Mouse (Mus musculus): ENCODE results near the gene Rab44. TPM values are rescaled to one million over a fixed set of nuclear protein-coding genes. Genes with fewer than 3 reads are reported as not detected.

The Rab44 gene
- polyA plus RNA-seq, 1 experiment, result 1.0 TPM

DNA sequence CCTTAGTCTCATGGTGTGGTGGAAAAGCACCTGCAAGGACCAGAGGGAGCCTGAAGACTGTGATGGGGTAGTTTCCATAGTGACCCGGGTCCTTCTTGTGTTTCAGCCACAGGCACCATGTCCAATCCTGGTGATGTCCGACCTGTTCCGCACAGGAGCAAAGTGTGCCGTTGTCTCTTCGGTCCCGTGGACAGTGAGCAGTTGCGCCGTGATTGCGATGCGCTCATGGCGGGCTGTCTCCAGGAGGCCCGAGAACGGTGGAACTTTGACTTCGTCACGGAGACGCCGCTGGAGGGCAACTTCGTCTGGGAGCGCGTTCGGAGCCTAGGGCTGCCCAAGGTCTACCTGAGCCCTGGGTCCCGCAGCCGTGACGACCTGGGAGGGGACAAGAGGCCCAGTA lies 15.7 kb upstream of the Rab44 start:
- TF ChIP-seq GATA1 (IDR thresholded peaks at IDR 0.05; ENCODE audit: low read length), result no peak

DNA sequence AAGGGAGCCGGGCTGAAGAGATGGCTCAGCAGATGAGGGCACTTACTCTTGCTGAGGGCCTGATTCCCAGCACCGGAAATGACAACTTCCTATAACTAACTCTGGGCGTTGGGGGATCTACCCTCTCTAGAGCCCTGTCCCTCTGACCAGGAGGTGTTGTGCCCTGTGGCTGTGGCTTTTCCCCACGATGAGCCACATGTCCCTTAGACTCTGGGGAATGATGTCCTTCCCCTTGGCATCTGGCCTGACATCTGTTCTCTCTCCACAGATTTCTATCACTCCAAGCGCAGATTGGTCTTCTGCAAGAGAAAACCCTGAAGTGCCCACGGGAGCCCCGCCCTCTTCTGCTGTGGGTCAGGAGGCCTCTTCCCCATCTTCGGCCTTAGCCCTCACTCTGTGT lies 14.9 kb upstream of the Rab44 start:
- no peak for TF ChIP-seq GATA1 (IDR thresholded peaks at IDR 0.05; ENCODE audit: low read length)

DNA sequence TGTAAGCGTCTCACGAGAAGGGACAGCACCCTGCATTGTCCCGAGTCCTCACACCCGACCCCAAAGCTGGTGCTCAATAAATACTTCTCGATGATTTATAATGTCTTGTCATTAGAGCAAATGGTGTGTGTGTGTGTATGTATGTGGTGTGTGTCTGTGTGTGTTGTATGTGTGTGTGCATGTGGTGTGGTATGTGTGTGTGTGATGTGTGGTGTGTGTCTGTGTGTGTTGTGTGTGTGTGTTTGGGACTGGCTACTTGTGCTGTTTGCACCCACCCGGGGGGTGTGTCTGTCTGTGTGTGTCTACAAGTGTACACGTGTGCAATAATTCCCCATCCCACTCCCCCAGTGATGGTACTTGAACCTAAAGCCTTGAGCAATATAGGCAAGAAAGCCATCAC lies 13.3 kb upstream of the Rab44 start:
- no peak for TF ChIP-seq GATA1 (IDR thresholded peaks at IDR 0.05; ENCODE audit: low read length)

DNA sequence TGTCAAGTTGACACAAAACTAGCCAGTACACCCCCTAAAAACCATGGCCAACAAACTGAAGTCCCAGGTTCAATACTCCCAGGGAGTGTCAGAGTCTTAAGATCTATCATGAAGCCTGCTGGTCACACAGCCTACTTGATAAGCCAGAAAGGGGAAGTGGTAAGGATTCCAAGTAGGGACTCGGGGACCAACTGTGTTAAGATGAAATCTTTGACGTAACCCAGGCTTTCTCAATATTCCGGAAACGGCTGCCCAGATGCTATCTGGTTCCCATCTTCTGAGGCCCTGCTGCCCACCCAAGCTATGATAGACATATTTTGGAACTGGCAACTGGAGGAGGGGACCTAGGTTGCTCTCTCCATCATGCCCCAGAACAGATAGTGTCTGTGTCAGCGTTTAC lies 2.6 kb upstream of the Rab44 start:
- TF ChIP-seq GATA1 (IDR thresholded peaks at IDR 0.05; ENCODE audit: low read length), result peak; percentile 93

DNA sequence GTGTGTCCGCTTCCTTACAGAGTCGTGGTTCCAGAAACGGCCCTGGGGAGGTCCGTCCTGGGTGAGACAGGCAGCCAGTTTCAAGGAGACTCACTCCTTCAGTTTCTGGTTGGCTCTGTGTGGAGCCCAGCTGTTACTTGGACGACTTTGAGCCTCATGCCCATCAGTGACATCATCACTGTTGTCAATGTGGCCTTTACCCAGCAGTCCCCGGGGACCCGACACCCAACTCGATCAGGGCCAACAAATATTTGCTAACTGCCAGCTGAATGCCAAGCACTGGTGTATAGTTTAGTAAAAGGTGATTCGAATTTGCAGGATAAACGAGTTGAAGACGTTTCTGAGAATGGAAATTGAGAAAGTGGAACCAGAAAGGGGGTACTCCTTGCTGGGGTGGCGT lies 2.1 kb downstream of the Rab44 start:
- TF ChIP-seq GATA1 (IDR thresholded peaks at IDR 0.05; ENCODE audit: low read length), result no peak

DNA sequence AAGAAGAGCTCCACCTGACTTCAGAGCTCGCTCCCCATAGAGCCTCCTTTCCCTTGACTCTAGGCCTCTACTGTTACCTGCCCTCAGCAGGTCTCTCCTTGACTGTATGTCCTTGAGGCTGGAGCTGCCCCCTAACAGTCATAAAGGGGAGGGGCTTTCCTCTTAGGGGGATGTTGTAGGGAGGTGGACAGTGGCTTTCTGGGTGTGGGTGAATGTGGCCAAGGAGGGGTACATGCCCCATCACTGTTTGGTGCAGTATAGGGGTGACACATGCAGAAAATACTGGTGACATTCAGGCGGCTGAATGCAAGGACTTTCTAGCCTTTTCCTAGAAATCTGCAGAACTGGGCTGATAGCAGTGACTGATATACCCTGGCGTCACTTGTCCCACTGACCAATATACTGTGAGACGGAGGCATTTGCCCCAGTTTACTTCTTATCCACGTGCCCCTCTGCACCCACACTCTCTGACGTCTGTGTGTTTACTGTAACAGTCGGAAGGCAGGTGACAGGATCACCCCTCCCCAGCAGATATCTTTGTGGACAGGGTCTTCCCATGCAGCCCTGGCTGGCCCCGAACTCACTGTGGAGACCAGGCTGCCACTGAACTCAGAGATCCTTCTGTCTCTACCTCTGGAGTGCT lies 3.2 kb downstream of the Rab44 start:
- TF ChIP-seq GATA1 (IDR thresholded peaks at IDR 0.05; ENCODE audit: low read length), result no peak

DNA sequence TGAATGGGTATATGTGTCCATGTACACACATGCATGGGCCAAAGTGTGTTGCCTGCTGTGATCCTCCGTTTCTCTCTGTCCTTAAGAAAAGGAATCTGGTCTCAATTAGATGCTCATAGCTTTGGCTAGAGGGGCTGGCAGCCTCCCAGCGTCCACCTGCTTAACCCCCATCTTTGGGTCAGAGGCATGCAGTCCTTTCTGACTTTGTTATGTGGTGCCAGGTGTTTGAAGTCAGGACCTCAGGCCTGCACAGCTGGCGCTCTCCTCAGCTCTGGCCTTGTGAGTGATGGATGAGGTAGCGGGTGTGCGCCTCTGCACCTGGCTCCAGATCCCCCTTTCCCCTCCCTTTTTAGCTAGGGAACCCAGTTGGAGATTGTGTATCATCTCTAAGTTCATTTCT lies 4.1 kb downstream of the Rab44 start:
- TF ChIP-seq GATA1 (IDR thresholded peaks at IDR 0.05; ENCODE audit: low read length), result no peak

DNA sequence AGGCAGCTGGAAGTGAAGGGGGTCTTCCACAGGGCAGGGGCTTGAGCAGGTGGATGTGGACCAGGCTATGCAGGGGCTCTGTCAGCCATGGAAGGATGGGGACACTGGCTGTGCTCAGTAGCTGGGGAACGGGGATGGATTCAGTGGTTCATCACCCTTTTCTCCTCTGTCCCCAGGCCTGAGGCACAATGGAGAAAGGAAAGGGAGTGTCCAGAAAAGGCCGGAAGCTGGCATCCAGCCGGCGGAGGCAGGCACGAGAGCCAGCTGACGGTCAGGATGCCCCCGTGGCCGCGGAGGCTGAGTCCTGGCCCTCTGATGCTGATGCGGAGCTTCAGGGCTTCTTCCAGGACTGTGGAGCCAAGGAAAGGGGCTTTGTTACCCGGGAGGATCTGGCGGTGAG lies 6.7 kb downstream of the Rab44 start:
- TF ChIP-seq GATA1 (IDR thresholded peaks at IDR 0.05; ENCODE audit: low read length), result no peak

DNA sequence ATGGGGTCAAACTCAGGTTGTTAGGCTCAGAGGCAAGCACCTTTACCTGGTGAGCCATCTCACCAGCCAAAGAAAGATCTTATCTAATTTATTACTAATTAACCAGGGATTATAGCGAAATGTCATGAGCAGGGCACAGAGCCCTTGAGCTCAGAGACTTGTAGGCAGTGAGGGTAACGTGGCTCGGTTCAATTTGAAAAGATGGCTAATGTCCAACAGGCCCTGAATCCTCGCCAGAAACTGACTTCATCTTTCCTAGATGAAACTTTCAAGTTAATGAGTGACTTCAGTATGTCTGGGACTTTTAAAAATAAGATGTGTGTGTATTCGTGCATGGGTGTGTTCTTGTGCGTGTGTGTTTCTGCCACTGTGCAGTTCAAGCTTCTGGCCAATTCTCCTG lies 8.9 kb downstream of the Rab44 start:
- TF ChIP-seq GATA1 (IDR thresholded peaks at IDR 0.05; ENCODE audit: low read length), result no peak

DNA sequence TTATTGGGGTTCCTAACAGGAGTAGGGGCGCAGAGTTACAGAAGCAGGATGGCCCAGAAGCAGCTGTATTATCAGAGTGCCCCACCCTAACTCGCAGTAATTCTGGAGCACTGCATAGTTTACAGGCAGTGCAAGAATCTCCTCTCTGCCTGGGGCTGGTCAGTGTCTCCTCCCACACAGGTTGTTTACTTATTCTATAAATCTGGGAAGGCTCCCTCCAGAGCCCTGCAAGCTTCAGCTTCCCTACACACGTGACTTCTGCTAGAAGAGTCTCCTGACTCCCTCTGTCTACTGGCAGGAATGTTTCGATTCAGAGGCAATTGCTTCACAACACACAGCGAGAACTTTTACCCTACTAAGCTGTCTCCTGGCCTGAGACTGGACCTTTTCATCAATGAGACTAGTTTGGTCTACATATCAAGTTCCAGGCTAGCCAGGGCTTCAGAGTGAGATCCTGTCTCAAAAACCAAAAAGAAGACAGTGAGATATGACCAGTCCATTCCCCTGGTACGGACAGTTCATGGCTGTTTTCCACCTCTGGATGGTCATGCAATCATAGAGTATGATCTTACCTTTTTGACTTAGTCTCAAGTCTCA lies 9.7 kb downstream of the Rab44 start:
- no peak for TF ChIP-seq GATA1 (IDR thresholded peaks at IDR 0.05; ENCODE audit: low read length)

DNA sequence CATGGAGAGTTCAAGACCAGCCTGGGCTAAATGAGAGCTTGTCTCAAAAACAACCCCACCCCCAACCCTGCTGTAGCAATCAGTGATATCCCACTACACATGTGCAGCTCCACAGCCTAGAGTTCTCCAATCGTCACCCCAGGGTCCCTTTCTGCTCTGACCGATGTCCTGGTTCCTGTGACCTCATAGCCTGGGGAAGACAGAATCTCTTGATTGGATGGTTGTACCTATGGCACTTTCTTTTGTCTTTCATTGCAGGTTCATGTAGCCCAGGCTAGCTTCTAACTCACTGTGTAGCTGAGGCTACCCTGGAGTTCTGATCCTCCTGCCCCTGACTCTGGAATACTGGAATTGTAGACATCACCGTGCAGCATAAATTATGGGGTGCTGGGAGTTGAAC lies 12.6 kb downstream of the Rab44 start:
- no peak for TF ChIP-seq GATA1 (IDR thresholded peaks at IDR 0.05; ENCODE audit: low read length)

DNA sequence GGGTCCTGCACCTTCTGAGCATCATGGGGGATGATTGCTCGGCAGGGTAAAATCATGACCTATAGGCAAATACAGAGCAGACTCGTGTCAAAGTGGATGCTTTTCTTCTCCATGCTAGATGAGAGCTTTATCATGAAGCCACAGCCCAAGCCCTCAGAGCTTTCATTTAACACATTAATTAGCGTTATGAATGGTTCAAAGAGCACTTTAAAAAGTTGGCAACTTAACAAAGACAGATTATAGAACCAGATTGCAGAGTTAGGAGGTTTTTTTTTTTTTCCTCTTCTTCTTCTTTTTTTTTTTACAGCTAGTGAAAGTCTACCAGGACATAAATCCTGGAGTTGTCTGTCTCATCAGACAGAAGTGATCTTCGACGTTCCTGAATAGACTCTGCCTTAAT lies 15.4 kb downstream of the Rab44 start:
- no peak for TF ChIP-seq GATA1 (IDR thresholded peaks at IDR 0.05; ENCODE audit: low read length)

DNA sequence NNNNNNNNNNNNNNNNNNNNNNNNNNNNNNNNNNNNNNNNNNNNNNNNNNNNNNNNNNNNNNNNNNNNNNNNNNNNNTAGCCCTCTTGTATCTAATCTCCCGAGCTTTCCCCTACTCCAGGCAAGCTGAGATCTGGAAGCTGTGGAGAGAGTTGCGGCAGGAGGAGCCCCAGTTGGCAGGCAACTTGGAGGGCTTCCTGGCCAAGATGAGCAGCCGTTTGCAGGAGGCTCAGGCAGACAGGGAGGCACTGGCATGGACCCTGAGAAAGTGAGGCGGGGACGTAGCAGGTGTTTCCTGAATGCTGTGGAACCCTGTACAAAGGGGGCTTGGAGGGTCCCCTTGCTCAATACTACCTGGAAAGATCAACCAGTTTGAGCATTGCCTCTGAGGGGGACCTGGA lies 21.1 kb downstream of the Rab44 start:
- no peak for TF ChIP-seq GATA1 (IDR thresholded peaks at IDR 0.05; ENCODE audit: low read length)

DNA sequence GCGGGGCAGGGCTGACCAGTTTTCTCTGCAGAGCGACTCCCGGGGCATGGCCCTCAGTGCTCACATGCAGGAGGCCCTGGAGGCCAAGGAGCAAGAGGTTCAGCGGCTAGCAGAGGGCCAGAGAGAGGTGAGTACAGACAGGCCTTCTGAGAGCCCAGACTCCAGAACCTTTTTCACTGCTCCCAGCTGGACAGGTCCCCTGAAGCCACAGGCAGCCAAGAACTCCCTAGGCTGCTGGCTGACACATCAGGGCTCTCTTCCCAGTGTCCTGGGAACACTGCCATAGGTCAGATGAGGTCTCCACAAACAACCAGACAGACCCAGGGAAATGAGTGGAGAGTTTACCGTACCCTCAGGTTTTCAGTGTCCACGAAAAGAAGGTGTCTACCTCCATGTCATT lies 22.3 kb downstream of the Rab44 start:
- no peak for TF ChIP-seq GATA1 (IDR thresholded peaks at IDR 0.05; ENCODE audit: low read length)

DNA sequence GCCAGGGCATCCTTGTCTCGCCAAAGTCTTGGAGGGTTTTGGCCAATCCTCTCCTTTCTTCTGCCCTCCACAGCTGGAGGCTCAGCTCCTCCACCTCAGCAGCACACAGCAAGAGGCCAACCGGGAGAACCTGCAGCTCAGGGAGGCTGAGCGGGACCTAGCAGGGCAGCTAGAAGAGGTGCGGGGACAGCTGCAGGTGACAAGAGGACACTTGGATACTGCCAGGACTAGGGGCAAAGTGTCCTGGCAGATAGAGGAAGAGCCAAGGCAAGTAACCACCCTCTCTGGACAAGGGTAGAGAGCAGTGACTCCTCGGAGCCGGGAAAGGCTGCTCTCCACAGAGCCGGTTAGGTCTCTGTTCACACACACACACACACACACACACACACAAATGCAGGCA lies 24.0 kb downstream of the Rab44 start:
- no peak for TF ChIP-seq GATA1 (IDR thresholded peaks at IDR 0.05; ENCODE audit: low read length)

DNA sequence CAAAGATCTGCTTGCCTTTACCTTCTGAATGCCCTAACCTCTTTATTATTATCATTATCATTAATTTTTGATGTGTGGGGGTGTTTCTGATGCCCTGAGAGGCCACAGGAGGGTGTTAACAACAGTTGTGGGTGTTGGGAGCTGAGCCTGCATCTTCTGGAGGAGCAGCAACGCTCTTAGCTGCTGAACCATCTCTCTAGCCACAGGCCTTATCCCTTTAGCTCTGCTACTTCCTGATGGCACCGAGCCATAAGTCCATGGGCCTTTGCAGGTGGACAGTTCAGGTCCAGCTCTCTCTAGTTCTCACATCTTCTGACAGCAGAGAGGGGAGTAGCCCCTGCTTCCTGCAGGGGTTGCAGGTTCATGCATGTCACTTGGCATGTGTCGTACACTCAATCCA lies 27.6 kb downstream of the Rab44 start:
- no peak for TF ChIP-seq GATA1 (IDR thresholded peaks at IDR 0.05; ENCODE audit: low read length)

DNA sequence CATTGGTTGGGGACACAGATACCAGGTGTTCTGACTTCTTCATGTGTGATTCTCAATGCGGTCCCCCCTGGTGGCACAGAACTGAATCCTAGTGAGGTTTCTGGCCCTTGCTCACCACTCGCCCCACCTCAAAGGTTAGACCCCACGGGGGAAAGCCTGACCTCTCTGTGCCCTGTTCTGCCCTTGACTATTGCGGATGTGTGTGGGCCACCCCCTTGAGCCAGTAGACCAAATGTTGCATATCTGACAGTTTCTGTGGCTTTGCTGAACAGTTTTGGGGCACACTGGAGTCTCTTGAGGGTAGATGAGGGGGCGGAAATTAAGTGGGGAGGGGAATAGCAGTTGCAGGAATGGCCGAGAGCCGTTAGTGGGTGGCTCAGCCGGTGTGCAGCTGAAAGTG lies 29.3 kb downstream of the Rab44 start:
- TF ChIP-seq GATA1 (IDR thresholded peaks at IDR 0.05; ENCODE audit: low read length), result no peak

DNA sequence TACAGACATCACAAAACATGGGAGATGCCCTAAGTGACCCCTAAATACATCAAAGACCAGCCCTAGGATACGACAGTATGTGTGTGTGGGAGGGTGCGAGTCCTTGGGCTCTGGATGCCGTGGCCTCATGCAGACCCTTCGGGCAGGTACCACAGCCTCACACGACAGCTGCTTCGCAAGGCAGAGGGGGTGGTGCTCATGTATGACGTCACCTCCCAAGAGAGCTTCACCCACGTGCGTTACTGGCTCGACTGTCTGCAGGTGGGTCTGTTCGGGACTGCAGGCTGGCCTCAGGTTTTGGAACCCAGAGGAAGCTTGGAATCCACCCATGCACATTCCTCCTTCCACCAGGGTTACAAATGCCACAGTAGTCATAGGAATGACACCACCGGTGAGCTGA lies 31.2 kb downstream of the Rab44 start:
- TF ChIP-seq GATA1 (IDR thresholded peaks at IDR 0.05; ENCODE audit: low read length), result no peak

All from G1E-ER4 (cell line).